Mouse (Mus musculus): ENCODE measurements around the gene Nab2. TPM values are rescaled to one million over a fixed set of nuclear protein-coding genes. Genes with fewer than 3 reads are reported as not detected.

Nab2 gene
- total and polyA plus RNA-seq, 3 experiments: 29.1 to 37.1 TPM; not detected in 1

GRCm38 (mm10) chr10:127612079-127612775, 56.1 kb downstream of the Nab2 start:
- H3K4me1 ChIP-seq (ENCODE audit: control insufficient read depth in 1 of 2, insufficient read depth in 2 of 2, low read length in 2 of 2): no peaks in the 10 kb centered on the region
- H3K9ac ChIP-seq (ENCODE audit: control insufficient read depth, low read depth, low read length, poor library complexity, severe bottlenecking): no peak overlapping the region
- no peak overlapping the region for H3K4me3 ChIP-seq (ENCODE audit: control insufficient read depth in 1 of 2, insufficient read depth in 1 of 2, low read depth in 2 of 2, low read length in 2 of 2)
- H3K27ac ChIP-seq (ENCODE audit: control insufficient read depth, low read depth, low read length): no peak overlapping the region
- no peaks in the 10 kb centered on the region for H3K79me2 ChIP-seq (ENCODE audit: control insufficient read depth, insufficient read depth, low read length, poor library complexity)
- TF ChIP-seq ETS1 (IDR thresholded peaks at IDR 0.05; ENCODE audit: low read depth, low read length) (no peak), POLR2AphosphoS2 (IDR thresholded peaks at IDR 0.05; ENCODE audit: low read length) (no peak), MEF2A (IDR thresholded peaks at IDR 0.05; ENCODE audit: extremely low read depth, insufficient replicate concordance, low read depth, low read length, poor library complexity, severe bottlenecking) (no peak), RCOR1 (IDR thresholded peaks at IDR 0.05; ENCODE audit: low read depth, low read length) (no peak), NRF1 (IDR thresholded peaks at IDR 0.05; ENCODE audit: insufficient read depth, low read depth, low read length, poor library complexity, severe bottlenecking) (no peak), KAT2A (conservative IDR thresholded peaks at IDR 0.05; ENCODE audit: low read depth, low read length) (no peak), POLR2AphosphoS5 (IDR thresholded peaks at IDR 0.05; ENCODE audit: borderline replicate concordance, low read depth, low read length) (no peak)
- H3K27me3 ChIP-seq (ENCODE audit: control insufficient read depth in 1 of 2, insufficient read depth in 2 of 2, low read length in 2 of 2): peaks cover 4 to 21% of the 10 kb centered on the region in 2 experiments; a peak in 3 of 4 replicates
- no peaks in the 10 kb centered on the region for H3K36me3 ChIP-seq (ENCODE audit: control insufficient read depth in 1 of 2, insufficient read depth in 2 of 2, low read length in 2 of 2)
- no peaks in the 10 kb centered on the region for H3K9me3 ChIP-seq (replicated peaks; ENCODE audit: insufficient read depth, low read length)
- no peak for DNase-seq (ENCODE audit: low read depth, low spot score)

Other genes starting within 250 kb of the Nab2 start
- not detected in 2 replicates for gene Stac3, start 166.9 kb downstream of the Nab2 start, total RNA-seq (2012; rRNA removed)
- under 1 TPM in 1 of 2 experiments, not detected in 1; 0.25 TPM for gene Stac3, start 166.9 kb downstream of the Nab2 start, polyA plus RNA-seq (2012; ENCODE audit: insufficient read depth in 1 of 2, insufficient read length in 2 of 2, low read depth in 1 of 2, low replicate concordance in 2 of 2, missing spikeins in 1 of 2)
- gene Ndufa4l2, start 153.6 kb downstream of the Nab2 start, total RNA-seq (2012; rRNA removed): 21.8 and 28.6 TPM in 2 replicates
- 10 to 100 TPM in 1 of 2 experiments, not detected in 1; 26.6 TPM for gene Ndufa4l2, start 153.6 kb downstream of the Nab2 start, polyA plus RNA-seq (2012; ENCODE audit: insufficient read depth in 1 of 2, insufficient read length in 2 of 2, low read depth in 1 of 2, low replicate concordance in 2 of 2, missing spikeins in 1 of 2)
- gene Shmt2, start 146.1 kb downstream of the Nab2 start, total RNA-seq (2012; rRNA removed): 242 and 383 TPM in 2 replicates
- 100 to 1,000 TPM; 263 to 582 TPM for gene Shmt2, start 146.1 kb downstream of the Nab2 start, polyA plus RNA-seq (2012; ENCODE audit: insufficient read depth in 1 of 2, insufficient read length in 2 of 2, low read depth in 1 of 2, low replicate concordance in 2 of 2, missing spikeins in 1 of 2)
- gene Nxph4, start 134.0 kb downstream of the Nab2 start, total RNA-seq (2012; rRNA removed): not detected in 2 replicates
- gene Nxph4, start 134.0 kb downstream of the Nab2 start, polyA plus RNA-seq (2012; ENCODE audit: insufficient read depth in 1 of 2, insufficient read length in 2 of 2, low read depth in 1 of 2, low replicate concordance in 2 of 2, missing spikeins in 1 of 2): under 1 TPM in 1 of 2 experiments, not detected in 1; 0.24 TPM
- gene Lrp1, start 47.4 kb downstream of the Nab2 start, total RNA-seq (2012; rRNA removed): 0.33 and 0.42 TPM in 2 replicates
- under 1 TPM in 1 of 2 experiments, not detected in 1; 0.39 TPM for gene Lrp1, start 47.4 kb downstream of the Nab2 start, polyA plus RNA-seq (2012; ENCODE audit: insufficient read depth in 1 of 2, insufficient read length in 2 of 2, low read depth in 1 of 2, low replicate concordance in 2 of 2, missing spikeins in 1 of 2)
- gene Stat6, start 25.6 kb downstream of the Nab2 start, total RNA-seq (2012; rRNA removed): 31.1 and 34.9 TPM in 2 replicates
- gene Stat6, start 25.6 kb downstream of the Nab2 start, polyA plus RNA-seq (2012; ENCODE audit: insufficient read depth in 1 of 2, insufficient read length in 2 of 2, low read depth in 1 of 2, low replicate concordance in 2 of 2, missing spikeins in 1 of 2): 10 to 100 TPM in 1 of 2 experiments, not detected in 1; 50.2 TPM
- gene Nemp1, start 1.7 kb downstream of the Nab2 start, total RNA-seq (2012; rRNA removed): 11.8 and 12.1 TPM in 2 replicates
- 10 to 100 TPM in 1 of 2 experiments, not detected in 1; 13.9 TPM for gene Nemp1, start 1.7 kb downstream of the Nab2 start, polyA plus RNA-seq (2012; ENCODE audit: insufficient read depth in 1 of 2, insufficient read length in 2 of 2, low read depth in 1 of 2, low replicate concordance in 2 of 2, missing spikeins in 1 of 2)
- 0.08 TPM in 1 of 2 replicates, not detected in the other for gene Myo1a, start 36.6 kb upstream of the Nab2 start, total RNA-seq (2012; rRNA removed)
- gene Myo1a, start 36.6 kb upstream of the Nab2 start, polyA plus RNA-seq (2012; ENCODE audit: insufficient read depth in 1 of 2, insufficient read length in 2 of 2, low read depth in 1 of 2, low replicate concordance in 2 of 2, missing spikeins in 1 of 2): under 1 TPM in 1 of 2 experiments, not detected in 1; 0.33 TPM
- not detected in 2 replicates for gene Tac2, start 55.9 kb upstream of the Nab2 start, total RNA-seq (2012; rRNA removed)
- gene Tac2, start 55.9 kb upstream of the Nab2 start, polyA plus RNA-seq (2012; ENCODE audit: insufficient read depth in 1 of 2, insufficient read length in 2 of 2, low read depth in 1 of 2, low replicate concordance in 2 of 2, missing spikeins in 1 of 2): under 1 TPM in 1 of 2 experiments, not detected in 1; 0.32 TPM
- 4.8 and 5.1 TPM in 2 replicates for gene Zbtb39, start 71.0 kb upstream of the Nab2 start, total RNA-seq (2012; rRNA removed)
- 10 to 100 TPM in 1 of 2 experiments, not detected in 1; 11.0 TPM for gene Zbtb39, start 71.0 kb upstream of the Nab2 start, polyA plus RNA-seq (2012; ENCODE audit: insufficient read depth in 1 of 2, insufficient read length in 2 of 2, low read depth in 1 of 2, low replicate concordance in 2 of 2, missing spikeins in 1 of 2)
- 0.04 TPM in 1 of 2 replicates, not detected in the other for gene Gpr182, start 83.2 kb upstream of the Nab2 start, total RNA-seq (2012; rRNA removed)
- under 1 TPM in 1 of 2 experiments, not detected in 1; 0.58 TPM for gene Gpr182, start 83.2 kb upstream of the Nab2 start, polyA plus RNA-seq (2012; ENCODE audit: insufficient read depth in 1 of 2, insufficient read length in 2 of 2, low read depth in 1 of 2, low replicate concordance in 2 of 2, missing spikeins in 1 of 2)
- gene Rdh1, start 91.2 kb upstream of the Nab2 start, total RNA-seq (2012; rRNA removed): not detected in 2 replicates
- not detected for gene Rdh1, start 91.2 kb upstream of the Nab2 start, polyA plus RNA-seq (2012; ENCODE audit: insufficient read depth in 1 of 2, insufficient read length in 2 of 2, low read depth in 1 of 2, low replicate concordance in 2 of 2, missing spikeins in 1 of 2)
- gene Rdh16f1, start 91.2 kb upstream of the Nab2 start, total RNA-seq (2012; rRNA removed): not detected in 2 replicates
- not detected for gene Rdh16f1, start 91.2 kb upstream of the Nab2 start, polyA plus RNA-seq (2012; ENCODE audit: insufficient read depth in 1 of 2, insufficient read length in 2 of 2, low read depth in 1 of 2, low replicate concordance in 2 of 2, missing spikeins in 1 of 2)
- gene Rdh9, start 107.8 kb upstream of the Nab2 start, total RNA-seq (2012; rRNA removed): not detected in 2 replicates
- under 1 TPM in 1 of 2 experiments, not detected in 1; 0.04 TPM for gene Rdh9, start 107.8 kb upstream of the Nab2 start, polyA plus RNA-seq (2012; ENCODE audit: insufficient read depth in 1 of 2, insufficient read length in 2 of 2, low read depth in 1 of 2, low replicate concordance in 2 of 2, missing spikeins in 1 of 2)
- not detected in 2 replicates for gene Rdh16, start 132.6 kb upstream of the Nab2 start, total RNA-seq (2012; rRNA removed)
- gene Rdh16, start 132.6 kb upstream of the Nab2 start, polyA plus RNA-seq (2012; ENCODE audit: insufficient read depth in 1 of 2, insufficient read length in 2 of 2, low read depth in 1 of 2, low replicate concordance in 2 of 2, missing spikeins in 1 of 2): not detected
- gene Rdh19, start 181.4 kb upstream of the Nab2 start, total RNA-seq (2012; rRNA removed): not detected in 2 replicates
- gene Rdh19, start 181.4 kb upstream of the Nab2 start, polyA plus RNA-seq (2012; ENCODE audit: insufficient read depth in 1 of 2, insufficient read length in 2 of 2, low read depth in 1 of 2, low replicate concordance in 2 of 2, missing spikeins in 1 of 2): not detected
- not detected in 2 replicates for gene Rdh16f2, start 197.9 kb upstream of the Nab2 start, total RNA-seq (2012; rRNA removed)
- under 1 TPM in 1 of 2 experiments, not detected in 1; 0.07 TPM for gene Rdh16f2, start 197.9 kb upstream of the Nab2 start, polyA plus RNA-seq (2012; ENCODE audit: insufficient read depth in 1 of 2, insufficient read length in 2 of 2, low read depth in 1 of 2, low replicate concordance in 2 of 2, missing spikeins in 1 of 2)
- gene Rdh7, start 220.2 kb upstream of the Nab2 start, total RNA-seq (2012; rRNA removed): not detected in 2 replicates
- gene Rdh7, start 220.2 kb upstream of the Nab2 start, polyA plus RNA-seq (2012; ENCODE audit: insufficient read depth in 1 of 2, insufficient read length in 2 of 2, low read depth in 1 of 2, low replicate concordance in 2 of 2, missing spikeins in 1 of 2): not detected
- gene Sdr9c7, start 229.9 kb upstream of the Nab2 start, total RNA-seq (2012; rRNA removed): not detected in 2 replicates
- gene Sdr9c7, start 229.9 kb upstream of the Nab2 start, polyA plus RNA-seq (2012; ENCODE audit: insufficient read depth in 1 of 2, insufficient read length in 2 of 2, low read depth in 1 of 2, low replicate concordance in 2 of 2, missing spikeins in 1 of 2): not detected